Mouse (Mus musculus): ENCODE data around the gene Mchr1.

Gene Mchr1

GRCm38 (mm10) chr15:81235086-81235920 lies at the start of gene Mchr1:
TSS of gene Mchr1 (plus strand) at chr15:81235499.
- DNase-seq, result peak; percentile 62 to 76

DNA sequence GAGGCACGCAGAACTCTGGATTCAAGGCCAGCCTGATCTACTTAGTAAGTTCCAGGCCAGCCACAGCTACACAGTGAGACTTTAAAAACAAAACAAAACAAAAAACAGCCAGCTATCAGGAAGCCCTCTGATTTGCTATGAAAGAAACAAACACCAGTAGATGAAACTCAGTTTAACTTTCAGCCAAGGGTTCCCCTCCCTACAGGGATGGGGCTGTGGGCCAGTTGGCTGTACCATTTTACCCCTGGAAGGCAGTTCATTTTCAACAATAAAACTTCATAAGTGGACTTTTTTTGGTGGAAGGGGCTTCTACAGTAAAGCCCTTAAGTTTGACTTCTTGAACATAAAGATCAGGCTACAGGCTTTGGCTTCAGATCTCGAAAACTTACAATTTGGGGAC lies 46.2 kb upstream of the Mchr1 start:
- no peak for DNase-seq

GRCm38 (mm10) chr15:81190011-81190629 lies 45.2 kb upstream of the Mchr1 start:
- peak; percentile 49 to 57 for DNase-seq

GRCm38 (mm10) chr15:81190630-81191178 lies 44.6 kb upstream of the Mchr1 start, which contains the start of gene Mrtfa:
TSS of gene Mrtfa (minus strand) at chr15:81190757.
- DNase-seq, result peak; percentile 100

DNA sequence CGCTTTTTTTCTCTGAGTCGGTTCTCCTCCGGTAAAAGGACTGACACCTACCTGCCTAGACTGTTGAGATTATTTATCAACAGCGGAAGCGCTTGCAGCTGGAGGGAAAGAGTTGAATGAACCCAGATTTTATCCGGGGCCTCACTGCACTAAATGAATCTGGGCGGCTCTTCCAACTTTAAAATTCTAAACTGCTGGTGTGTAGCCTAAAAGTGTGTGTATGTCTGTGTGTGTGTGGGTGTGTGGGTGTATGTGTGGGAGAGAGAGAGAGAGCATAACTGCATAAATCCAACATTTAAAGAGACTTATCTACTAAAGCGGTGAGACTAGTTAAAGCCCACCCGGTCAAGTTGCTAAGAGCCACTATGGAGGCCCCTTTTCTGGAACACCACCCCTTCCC lies 44.0 kb upstream of the Mchr1 start:
- no peak for DNase-seq

GRCm38 (mm10) chr15:81192316-81192715 lies 43.0 kb upstream of the Mchr1 start:
- DNase-seq, result no peak

DNA sequence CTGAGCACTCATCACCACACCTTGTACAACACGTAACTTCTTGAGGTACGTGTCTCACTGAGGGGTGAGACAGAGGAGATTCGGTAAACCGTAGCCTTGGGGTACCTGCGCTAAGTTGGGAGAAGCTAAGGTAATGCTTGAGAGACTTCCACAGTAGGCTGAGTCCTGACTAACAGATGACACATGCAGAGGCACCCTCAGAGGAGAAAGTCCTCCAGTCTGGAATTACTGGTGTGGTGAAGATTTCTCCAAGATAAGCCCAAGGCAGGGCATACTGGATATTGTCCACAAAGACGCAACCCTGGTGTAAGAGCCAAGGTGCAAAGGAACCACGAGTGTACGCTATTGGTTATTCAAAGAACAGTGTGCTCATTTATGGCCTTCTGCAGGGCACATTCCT lies 42.4 kb upstream of the Mchr1 start:
- DNase-seq, result no peak

DNA sequence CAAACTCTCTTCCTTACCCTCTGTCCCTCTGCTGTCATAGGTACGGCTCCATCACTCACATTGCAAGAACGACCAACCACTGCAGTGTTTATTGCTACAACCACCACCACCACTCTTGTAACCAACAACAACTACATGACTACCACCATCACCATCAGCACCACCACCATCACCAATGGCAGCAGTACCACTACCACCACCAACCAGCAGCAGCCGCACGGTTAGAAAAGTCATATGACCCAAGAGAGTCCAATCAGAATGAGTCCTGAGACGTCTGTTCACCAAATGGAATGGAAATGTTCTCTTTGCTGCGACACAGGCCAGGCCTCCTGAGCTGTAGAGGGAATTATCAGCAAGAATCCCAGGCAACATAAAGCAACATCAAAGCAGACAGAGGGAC lies 40.5 kb upstream of the Mchr1 start:
- no peak for DNase-seq

DNA sequence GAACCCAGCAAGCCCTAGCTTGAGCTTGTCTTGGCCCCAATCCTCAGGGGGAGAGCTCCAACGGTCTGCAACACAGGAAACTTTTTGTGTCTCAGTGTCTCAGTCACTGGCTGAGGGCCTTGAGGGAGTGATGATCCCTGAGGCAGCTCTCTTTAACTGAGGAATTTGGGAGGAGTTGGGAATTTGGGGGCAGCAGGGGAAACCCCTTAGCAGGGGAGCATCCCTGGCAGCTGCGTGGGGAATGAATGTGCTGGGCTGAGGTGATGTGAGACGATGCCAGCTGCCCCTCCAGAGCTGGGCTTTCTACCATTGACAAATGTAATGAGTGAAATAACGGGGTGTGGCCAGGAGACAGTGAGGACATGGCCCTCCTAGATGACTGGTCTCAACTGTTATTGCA lies 39.9 kb upstream of the Mchr1 start:
- DNase-seq, result no peak

DNA sequence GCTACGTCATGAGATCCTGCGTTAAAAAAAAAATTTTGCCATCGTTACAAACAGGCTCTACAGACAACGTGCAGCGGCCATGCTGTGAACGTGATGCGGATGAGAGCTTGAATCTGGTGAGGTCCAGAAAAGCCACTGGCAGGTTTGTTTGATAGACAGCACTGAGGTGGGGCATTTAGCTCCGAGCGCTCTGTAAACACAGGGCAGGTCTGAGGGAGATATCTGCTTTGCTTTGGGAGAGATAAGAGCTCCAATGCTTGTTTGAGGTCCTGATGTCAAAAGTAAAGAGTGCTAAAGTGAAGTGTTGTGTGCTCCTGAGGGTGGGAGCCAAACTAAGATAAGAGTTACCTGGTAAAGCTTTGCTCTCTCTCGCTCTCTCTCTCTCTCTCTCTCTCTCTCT lies 38.1 kb upstream of the Mchr1 start:
- DNase-seq, result no peak

DNA sequence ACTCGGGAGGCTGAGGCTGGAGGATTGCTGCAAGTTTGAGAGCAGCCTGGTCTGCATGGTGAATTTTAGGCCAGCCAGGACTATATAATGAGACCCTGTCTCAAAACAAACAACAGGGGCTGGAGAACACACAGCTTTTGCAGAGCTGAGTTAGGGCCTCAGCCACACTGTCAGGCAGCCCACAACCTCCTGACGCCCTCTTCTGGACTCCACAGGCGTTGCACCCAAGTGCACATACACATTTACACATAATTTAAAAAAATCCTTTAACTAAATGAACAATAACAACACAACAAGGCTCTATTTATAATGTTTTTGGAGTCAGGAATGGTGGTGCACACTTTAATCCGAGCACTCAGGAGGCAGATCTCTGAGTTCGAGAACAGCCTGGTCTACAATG lies 36.9 kb upstream of the Mchr1 start:
- DNase-seq, result no peak

DNA sequence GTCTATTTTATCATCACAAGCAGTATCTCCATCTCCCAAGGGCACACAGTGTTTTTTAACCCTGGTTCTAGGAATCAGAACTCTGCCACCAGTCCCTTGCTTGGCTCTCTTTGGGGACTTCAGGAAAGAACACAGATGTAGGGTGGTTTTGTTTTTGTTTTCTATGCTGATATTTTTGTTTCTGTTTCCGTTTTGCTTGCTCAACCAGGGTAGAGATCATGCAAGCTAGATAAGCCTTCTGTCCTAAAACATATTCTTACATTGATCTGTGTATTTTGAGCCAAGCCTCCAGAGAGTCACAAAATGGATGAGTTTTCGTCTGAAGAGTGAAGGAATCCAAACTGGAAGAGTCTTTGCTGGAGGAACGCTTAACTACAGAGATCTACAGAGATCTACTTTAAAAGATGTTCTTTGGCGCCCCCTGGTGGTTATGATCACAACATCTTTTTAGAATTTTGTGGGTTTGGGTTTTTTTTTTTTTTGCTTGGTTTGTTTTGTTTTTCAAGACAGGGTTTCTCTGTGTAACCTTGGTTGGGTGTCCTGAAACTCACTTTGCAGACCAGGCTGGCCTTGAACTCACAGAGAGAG lies 35.8 kb upstream of the Mchr1 start:
- peak in 1 of 2 experiments; percentile 77 for DNase-seq

GRCm38 (mm10) chr15:81202462-81202861 lies 32.8 kb upstream of the Mchr1 start:
- DNase-seq, result no peak

DNA sequence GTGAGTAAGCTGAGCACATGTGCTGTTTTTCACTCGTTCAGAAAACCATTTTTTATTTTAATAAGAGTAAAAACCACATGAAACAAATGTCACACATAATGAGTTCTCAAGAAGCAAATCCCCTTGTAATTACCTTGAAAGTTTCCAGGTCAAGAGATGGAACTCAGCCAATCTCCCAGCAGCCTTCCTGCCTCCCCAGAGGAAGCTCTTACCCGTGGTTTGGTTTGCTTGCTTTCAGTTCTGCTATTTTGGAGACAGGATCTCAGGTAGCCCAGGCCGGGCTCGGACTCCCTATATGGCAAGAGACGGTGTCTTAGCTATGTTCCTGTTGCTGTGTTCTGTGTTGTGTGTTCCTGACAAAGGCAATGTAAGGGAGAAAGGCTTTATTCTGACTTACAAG lies 24.8 kb upstream of the Mchr1 start:
- no peak for DNase-seq

DNA sequence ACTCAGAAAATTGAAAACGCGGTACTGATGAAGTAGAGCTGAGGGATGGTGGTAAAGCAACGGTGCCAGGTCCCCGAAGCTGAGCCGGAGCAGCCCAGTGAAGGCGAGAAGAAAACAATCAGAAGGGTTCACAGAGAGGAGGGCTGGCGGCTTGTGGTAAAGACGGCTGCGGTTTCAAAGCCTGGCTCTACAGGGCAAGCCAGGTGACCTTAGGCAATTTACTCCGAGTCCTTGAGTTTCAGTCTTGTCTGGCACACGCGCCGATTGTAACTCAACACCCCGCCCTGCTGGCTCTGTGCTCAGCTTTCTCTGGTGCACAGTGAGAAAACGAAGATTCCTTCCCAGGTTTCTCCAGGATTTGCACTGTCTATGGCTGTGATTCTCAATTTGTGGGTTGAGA lies 22.3 kb upstream of the Mchr1 start:
- no peak for DNase-seq

- DNase-seq, result no peak
Observed at GRCm38 (mm10) chr15:81216906-81217653, 18.2 kb upstream of the Mchr1 start.

DNA sequence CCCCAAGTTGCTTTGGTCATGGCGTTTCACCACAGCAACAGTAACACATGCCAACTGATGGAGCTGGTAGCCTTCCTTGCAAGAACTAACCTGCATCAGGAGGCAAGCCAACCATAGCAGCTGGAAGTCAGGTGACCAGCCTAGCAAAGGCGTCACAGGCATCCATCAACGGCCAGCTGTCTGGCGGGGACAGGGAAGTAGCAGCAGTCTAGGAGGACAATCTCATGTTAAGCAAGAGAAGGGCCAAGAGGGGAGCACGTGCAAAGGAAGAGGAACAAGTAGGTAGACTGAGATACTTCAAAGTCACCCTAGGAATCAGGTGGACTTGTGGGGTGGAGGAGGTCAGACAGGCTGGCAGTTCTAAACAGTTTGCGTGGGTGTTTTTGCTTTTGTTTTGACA lies 16.2 kb upstream of the Mchr1 start:
- no peak for DNase-seq

DNA sequence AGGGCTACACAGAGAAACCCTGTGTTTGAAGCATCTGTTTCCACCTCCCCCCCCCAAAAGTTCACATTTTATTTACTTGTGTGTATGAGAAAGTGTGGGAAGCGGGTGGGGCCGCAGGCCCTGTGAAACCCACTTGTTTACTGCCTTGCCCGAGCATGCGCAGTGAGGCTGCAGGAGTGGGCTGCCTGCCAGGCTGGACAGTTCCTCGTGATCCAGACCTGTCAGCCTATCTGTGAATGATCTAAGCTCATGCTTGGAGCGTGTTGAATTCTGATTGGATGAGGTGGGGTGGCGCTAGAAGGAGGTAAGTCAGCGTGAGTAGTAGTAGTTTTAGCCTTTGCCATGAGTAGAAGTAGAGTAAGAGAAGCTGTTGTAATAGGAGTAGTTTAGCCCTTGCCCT lies 15.2 kb upstream of the Mchr1 start:
- DNase-seq, result peak; percentile 15 to 59

DNA sequence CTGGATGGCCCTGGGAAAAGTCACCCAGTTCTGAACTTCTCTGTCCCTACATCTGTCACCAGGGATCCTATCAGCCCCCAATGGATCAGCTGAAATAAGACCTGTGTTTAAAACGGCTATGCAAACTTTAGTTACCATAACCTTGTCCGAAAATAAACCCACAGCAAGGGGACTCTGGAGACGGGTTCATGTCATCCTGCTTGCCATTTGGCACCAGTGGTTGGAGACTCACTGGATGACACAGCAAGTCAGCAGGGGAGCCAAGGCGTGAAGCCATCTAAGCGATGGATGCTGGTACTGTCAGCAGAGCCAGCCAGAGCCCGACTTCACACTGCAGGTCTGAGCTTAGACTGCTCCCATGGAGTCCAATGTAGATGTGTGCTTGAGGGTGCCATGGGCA lies 13.9 kb upstream of the Mchr1 start:
- DNase-seq, result no peak

GRCm38 (mm10) chr15:81225016-81225415 lies 10.3 kb upstream of the Mchr1 start:
- DNase-seq, result no peak

- DNase-seq, result no peak
Observed at GRCm38 (mm10) chr15:81225732-81226131, 9.6 kb upstream of the Mchr1 start.

- DNase-seq, result no peak
Observed at GRCm38 (mm10) chr15:81226796-81227195, 8.5 kb upstream of the Mchr1 start.

GRCm38 (mm10) chr15:81227275-81227674 lies 8.0 kb upstream of the Mchr1 start:
- no peak for DNase-seq
